Mouse (Mus musculus) MEL (cell line): ENCODE data around the gene Daam1. TPM values are rescaled to one million over a fixed set of nuclear protein-coding genes. Genes with fewer than 3 reads are reported as not detected.

Experiments used
- DNase-seq: peaks from one replicate; pipeline ENCODE4 v3.0.0; 2011; ENCODE audit warnings: low read depth, low spot score
- H3K27ac ChIP-seq: 2 replicates; pipeline ENCODE4 v1.5.1; 2012; ENCODE audit warnings: low read depth, mild to moderate bottlenecking, control low read depth, low read length, moderate library complexity; ENCODE audit not compliant: control insufficient read depth
- H3K27me3 ChIP-seq, 2 experiments: fragments of 150-350 bp in 1 of 2; sonication (generic) in 1 of 2; 2 replicates each; pipeline ENCODE4 v1.6.1; 2012; ENCODE audit warnings: low read length in 2 of 2, mild to moderate bottlenecking in 2 of 2, improper control_type of control experiment in 1 of 2, moderate library complexity in 1 of 2; ENCODE audit not compliant: insufficient read depth in 2 of 2, control insufficient read depth in 1 of 2
- H3K36me3 ChIP-seq, 2 experiments: 2 replicates each; pipeline ENCODE4 v1.6.1; 2012 to 2014; ENCODE audit warnings: low read length in 2 of 2, improper control_type of control experiment in 1 of 2, inconsistent platforms in 1 of 2, mild to moderate bottlenecking in 1 of 2; ENCODE audit not compliant: insufficient read depth in 2 of 2, control insufficient read depth in 1 of 2
- H3K4me1 ChIP-seq, 2 experiments: fragments of 150-350 bp in 1 of 2; sonication (generic) in 1 of 2; 2 replicates each; pipeline ENCODE4 v1.6.1; 2012; ENCODE audit warnings: low read length in 2 of 2, improper control_type of control experiment in 1 of 2, mild to moderate bottlenecking in 1 of 2; ENCODE audit not compliant: insufficient read depth in 2 of 2, control insufficient read depth in 1 of 2
- H3K4me3 ChIP-seq, 2 experiments: fragments of 150-350 bp in 1 of 2; sonication (generic) in 1 of 2; 2 replicates each; pipeline ENCODE4 v1.5.1; 2012; ENCODE audit warnings: low read depth in 2 of 2, low read length in 2 of 2, mild to moderate bottlenecking in 2 of 2, moderate library complexity in 2 of 2, control low read depth in 1 of 2, improper control_type of control experiment in 1 of 2; ENCODE audit not compliant: control insufficient read depth in 1 of 2, insufficient read depth in 1 of 2
- H3K79me2 ChIP-seq: 2 replicates; pipeline ENCODE4 v1.6.1; 2012; ENCODE audit warnings: mild to moderate bottlenecking, low read length, moderate library complexity; ENCODE audit not compliant: control insufficient read depth, poor library complexity, insufficient read depth
- H3K9ac ChIP-seq: 2 replicates; pipeline ENCODE4 v1.6.1; 2012; ENCODE audit warnings: low read depth, mild to moderate bottlenecking, control low read depth, low read length, moderate library complexity; ENCODE audit not compliant: control insufficient read depth, poor library complexity, severe bottlenecking
- H3K9me3 ChIP-seq: fragments of 150-350 bp; sonication (generic); replicated peaks from 2 replicates; pipeline ENCODE4 v1.6.1; 2012; ENCODE audit warnings: mild to moderate bottlenecking, low read length, improper control_type of control experiment, moderate library complexity; ENCODE audit not compliant: insufficient read depth
- CHD1 ChIP-seq: IDR thresholded peaks from 2 replicates; pipeline ENCODE4 v1.6.1; 2012; ENCODE audit warnings: low read depth, mild to moderate bottlenecking, inconsistent platforms, low read length, improper control_type of control experiment
- CTCF ChIP-seq, 3 experiments: IDR thresholded peaks in 2 of 3; conservative IDR thresholded peaks in 1 of 3; 2 replicates each; pipeline ENCODE4 v1.5.1; 2011 to 2012; ENCODE audit warnings: low read length in 3 of 3, low read depth in 2 of 3, mild to moderate bottlenecking in 2 of 3, improper control_type of control experiment in 1 of 3, inconsistent platforms in 1 of 3, mixed read lengths in 1 of 3, moderate library complexity in 1 of 3; ENCODE audit not compliant: control insufficient read depth in 1 of 3, insufficient read depth in 1 of 3, poor library complexity in 1 of 3, severe bottlenecking in 1 of 3
- E2F4 ChIP-seq: IDR thresholded peaks from 2 replicates; pipeline ENCODE4 v1.6.1; 2011; ENCODE audit warnings: low read depth, low read length, improper control_type of control experiment, borderline replicate concordance
- ETS1 ChIP-seq: IDR thresholded peaks from 2 replicates; pipeline ENCODE4 v1.6.1; 2012; ENCODE audit warnings: low read depth, mild to moderate bottlenecking, inconsistent platforms, low read length, improper control_type of control experiment, moderate library complexity
- HCFC1 ChIP-seq: IDR thresholded peaks from 2 replicates; pipeline ENCODE4 v1.6.1; 2012; ENCODE audit warnings: low read depth, mild to moderate bottlenecking, inconsistent platforms, low read length, improper control_type of control experiment, moderate library complexity
- MAFK ChIP-seq: IDR thresholded peaks from 2 replicates; pipeline ENCODE4 v1.6.1; 2011; ENCODE audit warnings: low read depth, mild to moderate bottlenecking, low read length, improper control_type of control experiment, borderline replicate concordance
- MAZ ChIP-seq: IDR thresholded peaks from 2 replicates; pipeline ENCODE4 v1.6.1; 2012; ENCODE audit warnings: low read depth, mild to moderate bottlenecking, inconsistent platforms, low read length, improper control_type of control experiment
- MEF2A ChIP-seq: IDR thresholded peaks from 2 replicates; pipeline ENCODE4 v1.6.1; 2014; ENCODE audit warnings: low read depth, mild to moderate bottlenecking, inconsistent platforms, low read length, improper control_type of control experiment; ENCODE audit not compliant: poor library complexity, insufficient replicate concordance, severe bottlenecking; ENCODE audit errors: extremely low read depth
- MYB ChIP-seq: IDR thresholded peaks from 2 replicates; pipeline ENCODE4 v1.6.1; 2011; ENCODE audit warnings: mild to moderate bottlenecking, low read depth, low read length, improper control_type of control experiment
- RCOR1 ChIP-seq: IDR thresholded peaks from 2 replicates; pipeline ENCODE4 v1.6.1; 2012; ENCODE audit warnings: low read depth, mild to moderate bottlenecking, inconsistent platforms, low read length, improper control_type of control experiment
- SMC3 ChIP-seq: IDR thresholded peaks from 2 replicates; pipeline ENCODE4 v1.6.1; 2011; ENCODE audit warnings: low read depth, low read length, improper control_type of control experiment
- polyA plus RNA-seq, 2 experiments: library from polyadenylated mRNA; stranded (reverse) in 1 of 2; unstranded in 1 of 2; fragments of >175 nt in 1 of 2; fragments of >200 nt in 1 of 2; gene quantifications; 2 replicates each; pipeline versions ENCODE4 v1.2.1 to v1.2.4; 2012; ENCODE audit warnings: low replicate concordance in 2 of 2, low read depth in 1 of 2; ENCODE audit not compliant: insufficient read length in 2 of 2, insufficient read depth in 1 of 2, missing spikeins in 1 of 2
- total RNA-seq: library from RNA; depleted of rRNA; stranded (reverse); fragments of 300-350 nt; gene quantifications from 2 replicates; pipeline ENCODE4 v1.2.3, GENCODE M21; 2012

Daam1 gene
- total and polyA plus RNA-seq, 3 experiments: 9.2 to 12.0 TPM; not detected in 1

DNA sequence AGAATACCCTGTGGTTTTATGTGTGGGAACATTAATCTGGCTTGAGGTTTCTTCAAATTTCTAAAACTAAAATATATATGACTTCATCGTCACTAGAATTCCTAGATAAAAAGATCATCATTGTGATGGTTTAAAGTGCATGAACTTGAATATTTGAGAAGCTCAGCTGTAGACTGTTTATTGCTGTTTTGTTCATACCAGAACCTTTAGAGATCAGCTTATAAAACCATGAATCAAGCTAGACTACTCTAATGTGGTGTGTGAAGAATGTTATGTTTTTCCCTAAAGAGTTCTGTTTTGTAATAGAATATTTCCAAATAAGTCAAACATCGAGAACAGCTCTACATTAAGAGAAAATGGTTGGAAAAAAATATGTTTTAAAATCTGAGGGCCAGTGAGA lies 156.3 kb downstream of the Daam1 start:
- H3K4me3 ChIP-seq: no peak overlapping the region

DNA sequence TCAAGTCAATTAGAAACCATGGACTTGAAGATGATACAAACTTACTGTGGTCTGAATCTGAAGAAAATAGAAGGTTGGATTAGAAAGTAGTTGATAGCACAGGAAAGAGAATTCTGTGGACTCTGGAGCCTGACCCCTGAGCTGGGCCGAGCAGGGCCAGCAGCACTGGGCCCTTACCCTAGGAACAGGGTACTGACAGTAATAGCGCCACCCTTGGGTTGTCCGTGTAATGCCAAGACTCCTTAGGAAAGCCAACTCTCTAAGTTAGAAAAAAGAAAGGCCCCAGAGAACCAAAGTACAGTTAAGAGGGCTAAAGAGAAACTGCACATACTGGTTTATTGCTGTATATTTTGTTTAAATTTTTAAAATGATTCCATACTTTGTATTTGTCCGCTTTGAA lies 157.0 kb downstream of the Daam1 start:
- Histone ChIP-seq H3K36me3 (peaks cover 0 to 9% of the 10 kb centered on the region in 2 experiments; a peak in 2 of 4 replicates), H3K9me3 (no peaks in the 10 kb centered on the region), H3K4me1 (no peaks in the 10 kb centered on the region), H3K9ac (no peak overlapping the region), H3K27me3 (no peaks in the 10 kb centered on the region), H3K4me3 (no peak overlapping the region), H3K27ac (no peak overlapping the region), H3K79me2 (no peaks in the 10 kb centered on the region)
- TF ChIP-seq CTCF (IDR thresholded peaks at IDR 0.05 in 2 of 3, conservative IDR thresholded peaks at IDR 0.05 in 1 of 3; ENCODE audit: control insufficient read depth in 1 of 3, insufficient read depth in 1 of 3, low read depth in 2 of 3, low read length in 3 of 3, poor library complexity in 1 of 3, severe bottlenecking in 1 of 3): peak in 2 of 3 experiments; percentile 18 to 27; a peak in 1 of 6 replicates
- TF ChIP-seq E2F4: no peak
- no peak for DNase-seq

More for the DNA sequence above, 156.3 kb downstream of the Daam1 start:
- TF ChIP-seq MAFK: no peak
- TF ChIP-seq RCOR1: no peak
- Histone ChIP-seq H3K27me3 (no peaks in the 10 kb centered on the region), H3K36me3 (peaks cover 0 to 7% of the 10 kb centered on the region in 2 experiments; a peak in 2 of 4 replicates), H3K9ac (no peak overlapping the region), H3K4me1 (no peaks in the 10 kb centered on the region), H3K9me3 (no peaks in the 10 kb centered on the region), H3K27ac (no peak overlapping the region), H3K79me2 (no peaks in the 10 kb centered on the region)
- no peak for DNase-seq

DNA sequence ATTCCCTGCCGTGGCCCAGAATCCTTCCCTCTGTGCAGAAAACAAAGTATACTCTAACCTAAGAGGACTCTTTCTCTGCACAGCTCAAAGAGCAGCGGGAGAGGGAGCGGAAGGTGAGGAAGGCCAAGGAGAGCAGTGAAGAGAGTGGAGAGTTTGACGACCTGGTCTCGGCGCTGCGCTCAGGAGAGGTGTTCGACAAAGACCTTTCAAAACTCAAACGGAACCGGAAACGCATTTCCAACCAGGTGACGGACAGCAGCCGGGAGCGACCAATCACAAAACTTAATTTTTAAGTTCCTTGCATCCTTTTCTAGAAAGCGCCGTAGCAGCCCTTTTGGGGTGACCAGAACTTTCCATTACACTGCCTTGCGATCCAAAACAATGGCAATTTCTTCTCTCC lies 158.7 kb downstream of the Daam1 start:
- no peaks in the 10 kb centered on the region for H3K27me3 ChIP-seq
- no peaks in the 10 kb centered on the region for H3K4me1 ChIP-seq
- no peaks in the 10 kb centered on the region for H3K79me2 ChIP-seq
- H3K27ac ChIP-seq: no peak overlapping the region
- DNase-seq: no peak
- no peak overlapping the region for H3K4me3 ChIP-seq
- peaks cover 0 to 9% of the 10 kb centered on the region in 2 experiments; a peak in 2 of 4 replicates for H3K36me3 ChIP-seq
- no peak overlapping the region for H3K9ac ChIP-seq
- no peaks in the 10 kb centered on the region for H3K9me3 ChIP-seq
- TF ChIP-seq ETS1: no peak
- TF ChIP-seq MEF2A: no peak
- TF ChIP-seq RCOR1: no peak
- TF ChIP-seq HCFC1: no peak
- TF ChIP-seq SMC3: no peak
- no peak for TF ChIP-seq MAZ
- no peak for TF ChIP-seq CHD1
- TF ChIP-seq MYB: no peak
